Mouse (Mus musculus) CH12.LX (cell line): ENCODE measurements around the gene Elob.

ENCODE experiments used
- CTCF ChIP-seq, 2 experiments: IDR thresholded peaks in 1 of 2; conservative IDR thresholded peaks in 1 of 2; 2 replicates each; pipeline ENCODE4 v1.5.1; 2011 to 2012; ENCODE audit warnings: low read depth in 2 of 2, low read length in 2 of 2, improper control_type of control experiment in 1 of 2, inconsistent platforms in 1 of 2, mild to moderate bottlenecking in 1 of 2, moderate library complexity in 1 of 2
- EP300 ChIP-seq: IDR thresholded peaks from 2 replicates; pipeline ENCODE4 v1.6.1; 2011; ENCODE audit warnings: low read length, improper control_type of control experiment
- MAX ChIP-seq: IDR thresholded peaks from 2 replicates; pipeline ENCODE4 v1.6.1; 2011; ENCODE audit warnings: low read length, improper control_type of control experiment
- MEF2A ChIP-seq: IDR thresholded peaks from 2 replicates; pipeline ENCODE4 v1.6.1; 2014; ENCODE audit warnings: low read depth, mild to moderate bottlenecking, inconsistent platforms, low read length, improper control_type of control experiment, borderline replicate concordance
- POLR2A ChIP-seq: IDR thresholded peaks from 2 replicates; pipeline ENCODE4 v1.6.1; 2011; ENCODE audit warnings: low read depth, mild to moderate bottlenecking, improper control_type of control experiment, low read length
- USF1 ChIP-seq: IDR thresholded peaks from 2 replicates; pipeline ENCODE4 v1.6.1; 2014; ENCODE audit warnings: low read depth, mild to moderate bottlenecking, inconsistent platforms, low read length, improper control_type of control experiment
- ZC3H11A ChIP-seq: IDR thresholded peaks from 2 replicates; pipeline ENCODE4 v1.6.1; 2012; ENCODE audit warnings: low read depth, mild to moderate bottlenecking, inconsistent platforms, low read length, improper control_type of control experiment
- ZNF384 ChIP-seq: IDR thresholded peaks from 2 replicates; pipeline ENCODE4 v1.6.1; 2012; ENCODE audit warnings: low read depth, low read length, improper control_type of control experiment, inconsistent platforms

DNA sequence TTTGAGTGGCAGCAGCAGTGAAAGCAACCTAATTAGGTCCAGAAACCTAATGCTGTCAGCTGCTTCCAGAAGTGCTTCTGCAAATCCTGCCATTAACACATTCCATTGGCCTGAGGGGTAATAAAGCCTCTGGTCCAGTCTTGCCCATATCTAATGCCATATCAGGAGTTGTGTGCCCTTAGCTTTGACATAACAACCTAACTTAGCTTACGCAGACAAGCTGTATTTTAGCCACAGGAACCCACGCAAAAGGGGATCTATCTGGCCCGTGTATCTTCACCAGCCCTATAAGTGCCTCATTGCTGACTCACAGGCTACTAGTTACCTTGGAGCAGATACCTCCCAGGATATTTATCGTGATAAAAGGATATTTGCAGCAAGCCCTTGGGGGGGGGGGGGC is 3.3 kb downstream of the Elob start:
- no peak for TF ChIP-seq CTCF (conservative IDR thresholded peaks at IDR 0.05 in 1 of 2, IDR thresholded peaks at IDR 0.05 in 1 of 2; ENCODE audit: low read depth in 2 of 2, low read length in 2 of 2)
- no peak; the same call in 1 of the 2 replicates for TF ChIP-seq POLR2A
- TF ChIP-seq ZC3H11A, result no peak
- TF ChIP-seq MAX, result no peak
- no peak for TF ChIP-seq EP300
- no peak for TF ChIP-seq USF1
- TF ChIP-seq MEF2A, result no peak
- no peak for TF ChIP-seq ZNF384
